Mouse (Mus musculus): ENCODE data around the gene Gm10188.

DNA sequence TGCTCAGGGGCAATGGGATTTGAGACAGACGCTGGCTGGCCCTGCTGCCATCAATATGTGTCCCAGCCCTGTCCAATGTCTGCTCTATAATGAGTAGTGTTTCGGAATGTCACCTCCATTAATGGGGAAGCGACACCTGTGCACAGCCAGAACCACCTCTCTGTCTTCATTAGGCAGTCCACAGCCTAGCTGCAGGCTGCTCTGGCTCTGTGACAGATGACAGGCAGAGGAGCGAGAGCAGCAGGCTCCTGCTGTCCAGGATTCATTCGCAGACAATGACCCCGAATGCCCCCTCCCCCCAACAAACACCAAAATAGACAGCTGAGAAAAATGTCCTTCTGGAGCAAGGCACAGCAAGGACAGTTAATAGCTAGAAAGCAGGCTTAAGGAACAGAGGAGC, 16.5 kb downstream of the Gm10188 start:
- TF ChIP-seq CTCF (IDR thresholded peaks at IDR 0.05; ENCODE audit: insufficient read depth, low read length) = no peak
- no peak for TF ChIP-seq POLR2A (IDR thresholded peaks at IDR 0.05; ENCODE audit: borderline replicate concordance, extremely low read depth, low read depth, low read length)
